Mouse (Mus musculus) embryonic fibroblast, embryonic 13.5 days (primary cell): ENCODE measurements at regions not wholly inside any gene's neighbourhood (a gene's known extent, or its start where the extent isn't known, plus 50 kb on each side); places are given as distances from the start of the nearest gene placed in this dataset.

Experiments
- H3K27ac ChIP-seq: 2 replicates; pipeline ENCODE4 v1.5.1; 2012; ENCODE audit warnings: low read length, control low read depth, inconsistent platforms; ENCODE audit not compliant: insufficient read depth
- H3K4me1 ChIP-seq: 2 replicates; pipeline ENCODE4 v1.6.1; 2011; ENCODE audit warnings: low read length; ENCODE audit not compliant: control insufficient read depth, insufficient read depth
- H3K4me3 ChIP-seq: 2 replicates; pipeline ENCODE4 v1.5.1; 2011; ENCODE audit warnings: mild to moderate bottlenecking, control low read depth, low read length; ENCODE audit not compliant: insufficient read depth
- CTCF ChIP-seq: IDR thresholded peaks from 2 replicates; pipeline ENCODE4 v1.5.1; 2011; ENCODE audit warnings: mild to moderate bottlenecking, control low read depth, low read length, moderate library complexity, borderline replicate concordance; ENCODE audit not compliant: insufficient read depth
- POLR2A ChIP-seq: IDR thresholded peaks from 2 replicates; pipeline ENCODE4 v1.6.1; 2011; ENCODE audit warnings: low read depth, mild to moderate bottlenecking, control low read depth, low read length, moderate library complexity

GRCm38 (mm10) chr3:102319331-102319730 is 114.8 kb upstream of the Vangl1 start:
- H3K27ac ChIP-seq = no peak overlapping the region
- no peak overlapping the region for H3K4me3 ChIP-seq
- TF ChIP-seq POLR2A (no peak), CTCF (no peak)
- H3K4me1 ChIP-seq = no peaks in the 10 kb centered on the region

DNA sequence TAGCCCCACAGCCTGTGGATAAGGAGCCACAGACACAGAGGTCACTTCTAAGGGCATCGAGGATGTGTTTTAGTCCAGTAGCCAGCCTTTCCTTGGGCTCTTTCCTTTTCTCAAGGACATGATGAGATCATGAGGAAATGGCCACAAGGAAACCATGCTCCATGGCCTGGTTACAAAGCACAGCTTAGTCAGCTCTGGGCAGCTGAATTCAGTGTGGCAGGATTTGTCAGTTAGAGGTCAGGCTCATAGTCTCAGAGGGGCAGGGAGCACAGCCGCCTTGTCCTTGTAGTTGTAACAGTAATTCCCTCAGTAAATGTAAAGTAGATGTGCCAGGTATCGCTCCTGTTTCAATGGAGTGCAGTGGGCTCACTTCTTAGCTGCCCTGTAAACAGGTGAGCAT is 111.7 kb upstream of the Vangl1 start:
- Histone ChIP-seq H3K27ac (no peak overlapping the region), H3K4me1 (0 out of 2 replicates have a peak, but pooled peaks cover 3% of the 10 kb centered on the region), H3K4me3 (no peak overlapping the region)
- TF ChIP-seq POLR2A (no peak), CTCF (no peak)

DNA sequence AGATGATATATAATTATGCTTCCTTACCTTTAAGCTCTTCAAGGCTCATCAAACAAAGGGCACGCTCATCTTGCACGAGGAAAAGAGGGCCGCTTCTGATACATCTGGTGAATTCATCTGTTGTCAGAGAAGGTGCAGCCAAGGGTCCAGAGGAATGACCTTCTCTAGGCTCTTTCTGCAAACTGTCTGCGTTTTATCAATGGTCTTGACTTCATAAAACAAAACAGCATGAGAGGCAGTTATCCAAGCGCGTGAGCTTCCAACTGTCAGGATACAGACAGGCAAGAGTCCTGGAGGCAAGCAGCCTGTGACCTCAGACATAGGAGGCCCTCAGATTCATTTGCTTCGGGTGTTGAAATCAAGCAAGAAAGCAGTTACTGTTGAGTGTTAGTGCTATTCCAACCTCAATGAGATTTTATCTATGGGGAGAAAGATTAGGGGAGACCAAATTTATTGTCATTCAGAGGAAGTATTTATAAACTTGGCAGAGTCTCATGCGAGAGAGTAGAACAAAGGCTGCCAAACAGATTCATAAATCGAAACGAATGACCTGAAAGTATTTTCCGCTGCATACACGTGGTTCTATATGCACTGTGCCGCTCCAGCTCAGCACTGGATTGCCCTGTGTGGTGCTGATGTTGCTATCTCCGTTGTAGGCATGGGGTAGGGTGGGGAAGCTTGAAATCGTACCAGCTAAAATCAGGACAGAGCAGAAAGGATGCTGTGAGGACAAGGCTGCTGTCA is 107.2 kb upstream of the Vangl1 start:
- Histone ChIP-seq H3K27ac (no peak overlapping the region), H3K4me3 (no peak overlapping the region), H3K4me1 (0 out of 2 replicates have a peak, but pooled peaks cover 3% of the 10 kb centered on the region)
- TF ChIP-seq CTCF (no peak), POLR2A (no peak)

DNA sequence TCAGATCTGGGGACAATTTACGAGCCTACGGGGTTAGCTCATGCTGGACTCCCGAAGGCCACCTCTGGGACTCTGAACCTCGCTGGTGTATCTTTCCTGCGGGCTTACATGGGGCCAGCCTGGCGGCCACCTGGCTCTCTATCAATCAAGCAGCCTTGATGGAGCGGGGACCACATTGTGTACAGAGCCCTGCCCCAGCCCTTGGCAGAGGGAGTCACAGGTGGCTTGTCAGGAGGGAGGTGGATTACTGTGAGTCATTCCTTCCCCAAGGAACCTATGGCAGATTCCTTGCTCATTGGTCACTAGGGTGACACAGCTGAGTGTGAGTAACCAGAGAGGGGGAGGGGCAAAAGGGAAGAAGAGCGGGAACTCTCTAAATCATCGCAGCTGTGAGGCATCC is 105.8 kb upstream of the Vangl1 start:
- Histone ChIP-seq H3K4me3 (no peak overlapping the region), H3K4me1 (0 out of 2 replicates have a peak, but pooled peaks cover 3% of the 10 kb centered on the region), H3K27ac (no peak overlapping the region)
- no peak for TF ChIP-seq POLR2A
- no peak for TF ChIP-seq CTCF

DNA sequence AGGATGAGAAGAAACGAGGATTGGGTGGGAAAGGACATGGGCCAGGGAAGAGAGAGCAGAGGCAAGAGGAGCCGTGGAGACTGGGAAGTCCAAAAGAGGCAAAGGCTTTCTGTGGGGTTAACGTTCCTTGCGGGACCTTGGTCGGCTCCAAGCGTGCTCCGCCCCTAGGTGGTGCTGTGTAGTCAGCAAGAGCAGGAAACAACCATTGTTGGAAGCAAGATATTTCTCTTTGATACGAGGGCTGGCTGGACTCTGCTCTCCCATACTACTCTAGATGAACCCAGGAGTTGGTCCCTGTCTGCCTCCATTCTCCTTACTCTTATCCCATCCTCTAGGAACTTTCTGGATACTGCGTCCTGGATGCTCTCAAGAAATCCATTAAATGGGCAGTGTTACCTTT is 105.3 kb upstream of the Vangl1 start:
- TF ChIP-seq POLR2A (no peak), CTCF (peak; percentile 84)
- H3K27ac ChIP-seq = no peak overlapping the region
- no peak overlapping the region for H3K4me3 ChIP-seq
- 0 out of 2 replicates have a peak, but pooled peaks cover 3% of the 10 kb centered on the region for H3K4me1 ChIP-seq

DNA sequence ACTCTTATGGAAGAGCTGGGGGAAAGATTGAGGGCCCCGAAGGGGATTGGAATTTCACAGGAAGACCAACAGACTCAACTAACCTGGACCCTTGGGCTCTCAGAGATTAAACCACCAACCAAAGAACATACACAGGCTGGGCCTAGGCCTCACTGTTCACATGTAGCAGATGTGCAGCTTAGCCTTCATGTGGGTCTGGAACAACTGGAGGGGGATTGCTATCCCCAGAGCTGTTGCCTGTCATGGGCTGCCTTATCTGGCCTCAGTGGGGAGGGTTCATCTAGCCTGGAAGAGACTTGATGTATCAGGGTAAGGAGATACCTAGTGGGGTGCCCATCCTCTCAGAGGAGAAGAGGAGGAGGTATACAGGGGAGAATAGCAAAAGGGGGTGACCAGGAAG is 103.2 kb upstream of the Vangl1 start:
- Histone ChIP-seq H3K4me1 (0 out of 2 replicates have a peak, but pooled peaks cover 3% of the 10 kb centered on the region), H3K4me3 (no peak overlapping the region), H3K27ac (no peak overlapping the region)
- TF ChIP-seq POLR2A (no peak), CTCF (no peak)

GRCm38 (mm10) chr3:102292385-102292784 is 87.9 kb upstream of the Vangl1 start:
- Histone ChIP-seq H3K27ac (no peak overlapping the region), H3K4me3 (no peak overlapping the region), H3K4me1 (no peaks in the 10 kb centered on the region)
- TF ChIP-seq CTCF (no peak), POLR2A (no peak)

GRCm38 (mm10) chr3:102281983-102282382 is 77.5 kb upstream of the Vangl1 start:
- H3K4me1 ChIP-seq = no peaks in the 10 kb centered on the region
- H3K4me3 ChIP-seq = no peak overlapping the region
- TF ChIP-seq POLR2A = no peak
- TF ChIP-seq CTCF = no peak
- H3K27ac ChIP-seq = no peak overlapping the region

GRCm38 (mm10) chr3:102276758-102277157 is 72.3 kb upstream of the Vangl1 start:
- TF ChIP-seq CTCF (no peak), POLR2A (no peak)
- Histone ChIP-seq H3K4me1 (no peaks in the 10 kb centered on the region; the same call in 1 of the 2 replicates), H3K4me3 (no peak overlapping the region), H3K27ac (no peak overlapping the region)

GRCm38 (mm10) chr3:102276283-102276682 is 71.8 kb upstream of the Vangl1 start:
- Histone ChIP-seq H3K4me3 (no peak overlapping the region), H3K27ac (no peak overlapping the region), H3K4me1 (no peaks in the 10 kb centered on the region; the same call in 1 of the 2 replicates)
- TF ChIP-seq CTCF (no peak), POLR2A (no peak)
